Mouse (Mus musculus) CD4-positive naive resting alpha-beta T cell, adult 57 days (primary cell): ENCODE measurements around the gene Mis18bp1. TPM values are rescaled to one million over a fixed set of nuclear protein-coding genes. Genes with fewer than 3 reads are reported as not detected.

Experiments
- total RNA-seq: library from RNA; stranded (reverse); gene quantifications from one replicate; pipeline ENCODE4 v1.2.4, GENCODE M21; 2023

Gene Mis18bp1
- total RNA-seq = 0.71 TPM

DNA sequence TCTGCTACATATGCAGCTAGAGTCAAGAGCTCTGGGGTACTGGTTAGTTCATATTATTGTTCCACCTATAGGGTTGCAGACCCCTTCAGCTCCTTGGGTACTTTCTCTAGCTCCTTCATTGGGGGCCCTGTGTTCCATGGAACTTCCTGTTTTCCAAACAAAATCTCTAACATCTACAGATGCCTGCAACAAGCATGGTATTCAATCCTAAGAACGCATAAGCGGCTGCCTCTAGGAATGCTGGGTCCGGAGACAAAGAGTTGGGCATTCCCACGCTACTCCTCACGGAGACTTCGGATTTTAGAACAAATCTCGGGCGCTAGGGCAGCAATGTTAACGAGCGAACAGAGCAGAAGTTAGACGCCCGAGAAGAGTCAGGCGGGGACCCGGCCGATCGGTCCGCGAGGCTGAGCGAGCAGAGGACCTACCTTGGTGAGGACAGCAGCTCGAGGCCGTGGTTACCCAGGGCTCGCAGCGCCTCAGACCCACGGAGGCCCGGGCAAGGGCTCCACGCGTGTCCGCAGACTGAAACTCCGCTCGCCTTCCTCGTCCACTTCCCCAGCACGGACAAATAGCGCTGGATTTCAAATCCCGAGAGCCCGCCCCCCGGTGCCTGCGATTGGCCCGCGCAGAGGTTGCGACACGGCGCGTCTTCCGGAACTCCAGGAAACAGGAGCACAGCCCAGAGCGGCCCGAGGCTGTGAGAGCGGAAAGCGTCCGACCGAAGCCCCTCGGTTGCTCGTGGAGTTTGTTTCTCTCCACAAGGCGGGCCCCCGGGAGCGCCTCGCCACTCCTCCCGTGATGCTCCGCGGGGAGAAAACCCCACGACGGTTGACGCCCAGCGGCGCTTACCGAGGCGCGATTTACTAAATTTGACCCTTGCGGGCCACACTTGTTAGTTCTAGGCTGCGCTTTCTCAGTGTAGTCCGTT is at the start of gene Mis18bp1:
Gene Mis18bp1, minus strand, starts transcription at position 584 of the 931 bp plus-strand sequence.

Other genes with a start within 250 kb of the Mis18bp1 start
- gene Klhl28, start 207.1 kb downstream of the Mis18bp1 start, total RNA-seq = 20.4 TPM
- gene Togaram1, start 206.8 kb downstream of the Mis18bp1 start, total RNA-seq = 56.2 TPM
- 140 TPM for gene Prpf39, start 136.3 kb downstream of the Mis18bp1 start, total RNA-seq
- gene Fkbp3, start 98.6 kb downstream of the Mis18bp1 start, total RNA-seq = 101 TPM
- 11.1 TPM for gene Fancm, start 97.0 kb downstream of the Mis18bp1 start, total RNA-seq
- gene Wdr20rt, start 52.9 kb upstream of the Mis18bp1 start, total RNA-seq = not detected